Mouse (Mus musculus) megakaryocyte, embryonic 14.5 days (primary cell): ENCODE data around the gene Hdhd3.

Source experiments
- FLI1 ChIP-seq: IDR thresholded peaks from 2 replicates; pipeline ENCODE4 v1.6.1; 2012; ENCODE audit warnings: low read length, inconsistent platforms, mixed read lengths
- GATA1 ChIP-seq: IDR thresholded peaks from 3 replicates; pipeline ENCODE4 v1.6.1; 2012; ENCODE audit warnings: mixed read lengths, low read length, inconsistent platforms, borderline replicate concordance

DNA sequence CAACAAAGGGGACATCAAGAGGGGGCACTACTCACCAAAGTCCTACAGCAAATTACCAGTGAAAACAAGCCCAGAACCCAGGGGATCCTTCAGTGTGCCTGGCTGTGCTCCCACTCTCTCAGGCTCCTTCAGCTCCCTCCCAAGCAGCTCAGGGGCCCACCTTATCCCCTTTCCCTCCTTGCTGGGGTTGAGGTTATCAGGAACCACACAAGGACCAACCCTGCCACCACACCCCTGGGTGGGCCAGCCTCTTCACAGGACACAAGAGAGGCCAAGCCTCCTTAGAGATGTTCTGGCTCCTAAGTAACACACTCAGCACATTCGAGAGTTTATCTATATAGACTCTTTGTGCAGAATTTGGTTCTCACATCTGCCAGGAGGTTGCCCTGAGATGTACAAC, 13.3 kb upstream of the Hdhd3 start:
- no peak for TF ChIP-seq GATA1
- no peak for TF ChIP-seq FLI1
